Comparison of ENCODE assay signal across 8 mouse cellular contexts in the genomic region with DNA sequence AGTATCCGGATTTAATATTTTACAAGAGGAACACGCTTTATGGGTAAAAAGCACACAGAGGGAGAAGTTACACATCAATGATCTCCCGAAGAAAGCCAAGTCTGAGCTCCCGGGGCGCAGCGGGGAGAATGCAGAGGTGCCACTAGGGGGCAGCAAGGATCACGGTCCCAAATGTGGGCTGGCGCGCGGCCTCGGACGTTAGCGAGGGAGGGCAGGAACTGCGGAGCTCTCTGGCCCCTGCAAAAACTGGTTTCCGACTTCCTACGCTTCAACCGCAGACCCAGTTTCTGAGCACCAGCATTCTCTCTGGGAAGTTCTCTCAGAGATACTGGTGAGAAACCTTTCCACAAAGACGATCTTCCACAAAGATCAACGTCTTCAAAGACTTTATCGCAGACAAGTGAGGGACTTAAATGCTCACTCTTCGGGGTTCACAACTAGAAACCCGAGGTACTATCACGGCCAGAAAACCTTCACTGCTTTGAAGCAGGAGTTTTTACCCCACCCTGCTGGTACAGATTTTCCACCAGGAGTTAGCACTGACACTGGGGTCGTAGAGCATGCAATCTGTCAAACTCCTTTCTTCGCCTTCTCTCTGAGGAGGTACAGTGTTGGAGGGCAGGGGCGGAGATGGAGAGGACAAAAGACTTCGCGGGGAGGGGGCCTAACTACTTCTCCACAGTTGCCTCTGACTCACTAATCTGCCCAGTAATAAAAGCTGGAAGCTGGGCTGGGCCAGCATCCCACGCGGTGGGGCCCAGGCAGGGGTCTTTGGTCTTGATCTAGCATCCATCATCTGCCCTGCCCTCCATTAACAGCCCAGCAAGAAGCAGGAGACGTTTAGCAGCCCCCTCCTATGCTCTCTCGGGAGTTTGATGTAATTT. TPM values are rescaled to one million over a fixed set of nuclear protein-coding genes. Genes with fewer than 3 reads are reported as not detected.
DNase-seq lines count a peak whose midpoint lies in the region; ATAC-seq and TF ChIP-seq lines count a peak whose summit lies in the region.

No protein-coding gene starts in this region.

- H3K4me2 ChIP-seq in limb, embryonic 11.5 days (ENCODE audit: low read depth, severe bottlenecking) = peak overlapping the region; percentile 28; the same call in 1 of the 2 replicates
- peak overlapping the region; percentile 46 for H3K4me2 ChIP-seq in midbrain, embryonic 12.5 days (replicated peaks)

- H3K36me3 ChIP-seq in limb, embryonic 11.5 days (ENCODE audit: control insufficient read depth, insufficient read depth, low read length) = no peaks in the 10 kb centered on the region
- H3K36me3 ChIP-seq in midbrain, embryonic 12.5 days = no peaks in the 10 kb centered on the region

- no peaks in the 10 kb centered on the region for H3K9me3 ChIP-seq in limb, embryonic 11.5 days (ENCODE audit: control insufficient read depth, low read length)
- no peaks in the 10 kb centered on the region for H3K9me3 ChIP-seq in midbrain, embryonic 12.5 days

- H3K27me3 ChIP-seq in limb, embryonic 11.5 days (ENCODE audit: control insufficient read depth, insufficient read depth, low read length) = peaks cover 82% of the 10 kb centered on the region
- H3K27me3 ChIP-seq in midbrain, embryonic 12.5 days = peaks cover 96% of the 10 kb centered on the region

- no peak overlapping the region for H3K9ac ChIP-seq in limb, embryonic 11.5 days (ENCODE audit: low read length)
- H3K9ac ChIP-seq in midbrain, embryonic 12.5 days (replicated peaks) = no peak overlapping the region

- H3K4me1 ChIP-seq in cortical plate, adult 2 months (ENCODE audit: control insufficient read depth, insufficient read depth, low read length) = peaks cover 1% of the 10 kb centered on the region; the same call in 1 of the 2 replicates
- peaks cover 26% of the 10 kb centered on the region for H3K4me1 ChIP-seq in limb, embryonic 11.5 days (ENCODE audit: control insufficient read depth, insufficient read depth, low read length)
- peaks cover 38% of the 10 kb centered on the region for H3K4me1 ChIP-seq in midbrain, embryonic 12.5 days

- DNase-seq in adrenal gland, adult 2 months = peak; percentile 89
- peak; percentile 68 for DNase-seq in gastrocnemius, postnatal 25 days
- peak; percentile 84 for DNase-seq in induced T-regulatory cell, adult 2 months (ENCODE audit: low read depth)
- DNase-seq in limb, embryonic 11.5 days (ENCODE audit: low spot score) = peak; percentile 91
- peak; percentile 54 for DNase-seq in skeletal muscle tissue, adult 2 months (ENCODE audit: low read depth, low spot score)
- peak; percentile 50 for DNase-seq in yolk sac, embryonic 10.5 days (ENCODE audit: low spot score)

- H3K27ac ChIP-seq in cortical plate, adult 2 months (ENCODE audit: insufficient read depth, low read length) = no peak overlapping the region
- H3K27ac ChIP-seq in limb, embryonic 11.5 days (replicated peaks; ENCODE audit: low read depth, low read length) = no peak overlapping the region
- H3K27ac ChIP-seq in midbrain, embryonic 12.5 days (replicated peaks) = no peak overlapping the region

- no peak for TF ChIP-seq POLR2A in cortical plate, adult 2 months (IDR thresholded peaks at IDR 0.05; ENCODE audit: extremely low read depth, insufficient read depth, low read length)

- WGBS in limb, embryonic 11.5 days = 2% methylated on average over 32 of the region's 32 CpGs
- under 1% methylated on average over 32 of the region's 32 CpGs for WGBS in midbrain, embryonic 12.5 days

- ATAC-seq in limb, embryonic 11.5 days (ENCODE audit: insufficient number of reproducible peaks, low FRiP score, low TSS enrichment, low read depth) = no peak
- ATAC-seq in midbrain, embryonic 12.5 days (ENCODE audit: low FRiP score, low read depth) = peak; percentile 25; the same call in 1 of the 2 replicates

- no peak overlapping the region for H3K4me3 ChIP-seq in cortical plate, adult 2 months (ENCODE audit: insufficient read depth, low read length)
- H3K4me3 ChIP-seq in limb, embryonic 11.5 days (ENCODE audit: low read depth, low read length) = peak overlapping the region; percentile 12
- H3K4me3 ChIP-seq in midbrain, embryonic 12.5 days = peak overlapping the region; percentile 27

- peak; percentile 64 for TF ChIP-seq CTCF in cortical plate, adult 2 months (IDR thresholded peaks at IDR 0.05; ENCODE audit: extremely low read depth, insufficient read depth, low read length)

RNA-seq across cellular contexts. Expression of a gene that starts 3.3 kb away (rescaled TPM):
- total RNA-seq in adrenal gland, adult 2 months (2021) = under 1 TPM; 0.14 to 0.35 TPM
- polyA plus RNA-seq in adrenal gland, adult 2 months (2012; rRNA removed) = 0.26 and 0.29 TPM in 2 replicates
- 11.3 and 17.9 TPM in 2 replicates for polyA plus RNA-seq in cortical plate, adult 2 months (2012; rRNA removed)
- total RNA-seq in gastrocnemius, postnatal 25 days (2021) = not detected
- not detected in 2 replicates for polyA plus RNA-seq in limb, embryonic 11.5 days (2014; fragmentation: Nextera tagmentation; extraction: Ambion mirVana)
- not detected in 2 replicates for polyA plus RNA-seq in midbrain, embryonic 12.5 days (2016; fragmentation: Nextera tagmentation; extraction: Ambion mirVana)

RNA-seq across cellular contexts. Expression of a gene that starts 27.8 kb away (rescaled TPM):
- total RNA-seq in adrenal gland, adult 2 months (2021) = 1 to 10 TPM; 1.6 to 2.4 TPM
- polyA plus RNA-seq in adrenal gland, adult 2 months (2012; rRNA removed) = 0.97 and 1.4 TPM in 2 replicates
- 2.9 and 3.0 TPM in 2 replicates for polyA plus RNA-seq in cortical plate, adult 2 months (2012; rRNA removed)
- under 1 TPM; 0.15 to 0.16 TPM for total RNA-seq in gastrocnemius, postnatal 25 days (2021)
- polyA plus RNA-seq in limb, embryonic 11.5 days (2014; fragmentation: Nextera tagmentation; extraction: Ambion mirVana) = 0.48 and 0.57 TPM in 2 replicates
- polyA plus RNA-seq in midbrain, embryonic 12.5 days (2016; fragmentation: Nextera tagmentation; extraction: Ambion mirVana) = 0.17 and 0.50 TPM in 2 replicates

RNA-seq across cellular contexts. Expression of a gene that starts 37.3 kb away (rescaled TPM):
- total RNA-seq in adrenal gland, adult 2 months (2021) = 10 to 100 TPM; 12.0 to 22.5 TPM
- polyA plus RNA-seq in adrenal gland, adult 2 months (2012; rRNA removed) = 35.3 and 38.7 TPM in 2 replicates
- polyA plus RNA-seq in cortical plate, adult 2 months (2012; rRNA removed) = 58.0 and 63.1 TPM in 2 replicates
- total RNA-seq in gastrocnemius, postnatal 25 days (2021) = under 1 TPM in 1 of 2 experiments, not detected in 1; 0.64 TPM
- polyA plus RNA-seq in limb, embryonic 11.5 days (2014; fragmentation: Nextera tagmentation; extraction: Ambion mirVana) = 0.33 and 0.50 TPM in 2 replicates
- 4.9 and 5.8 TPM in 2 replicates for polyA plus RNA-seq in midbrain, embryonic 12.5 days (2016; fragmentation: Nextera tagmentation; extraction: Ambion mirVana)

RNA-seq across cellular contexts. Expression of a gene that starts 45.1 kb away (rescaled TPM):
- total RNA-seq in adrenal gland, adult 2 months (2021) = 10 to 100 TPM; 30.0 to 45.0 TPM
- polyA plus RNA-seq in adrenal gland, adult 2 months (2012; rRNA removed) = 22.1 and 31.3 TPM in 2 replicates
- polyA plus RNA-seq in cortical plate, adult 2 months (2012; rRNA removed) = 22.4 and 24.7 TPM in 2 replicates
- total RNA-seq in gastrocnemius, postnatal 25 days (2021) = 1 to 10 TPM; 3.6 to 4.9 TPM
- 26.9 and 28.2 TPM in 2 replicates for polyA plus RNA-seq in limb, embryonic 11.5 days (2014; fragmentation: Nextera tagmentation; extraction: Ambion mirVana)
- 25.1 TPM in 2 replicates for polyA plus RNA-seq in midbrain, embryonic 12.5 days (2016; fragmentation: Nextera tagmentation; extraction: Ambion mirVana)
